Mouse (Mus musculus): ENCODE results near the gene Snrnp40.

The Snrnp40 gene

DNA sequence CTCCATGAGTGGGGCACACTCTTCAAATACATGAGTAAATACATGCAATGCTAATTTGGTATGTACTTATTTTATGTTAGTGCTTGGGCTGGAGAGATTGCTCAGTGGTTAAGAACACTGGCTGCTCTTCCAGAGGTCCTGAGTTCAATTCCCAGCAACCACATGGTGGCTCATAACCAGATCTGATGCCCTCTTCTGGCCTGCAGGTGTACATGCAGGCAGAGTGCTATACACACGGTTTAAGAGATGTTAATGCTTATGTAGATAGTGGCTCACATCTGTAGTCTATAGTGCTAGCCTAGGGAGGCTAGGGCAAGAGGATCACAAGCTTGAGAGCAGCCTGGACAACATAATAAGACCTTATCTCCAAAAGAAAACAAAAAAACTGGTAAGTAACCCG lies 20.5 kb downstream of the Snrnp40 start:
- 85% methylated on average over 2 of the region's 2 CpGs for WGBS

- 52% methylated on average over 3 of the region's 3 CpGs for WGBS
Observed at GRCm38 (mm10) chr4:130387256-130387655, 27.3 kb downstream of the Snrnp40 start.

DNA sequence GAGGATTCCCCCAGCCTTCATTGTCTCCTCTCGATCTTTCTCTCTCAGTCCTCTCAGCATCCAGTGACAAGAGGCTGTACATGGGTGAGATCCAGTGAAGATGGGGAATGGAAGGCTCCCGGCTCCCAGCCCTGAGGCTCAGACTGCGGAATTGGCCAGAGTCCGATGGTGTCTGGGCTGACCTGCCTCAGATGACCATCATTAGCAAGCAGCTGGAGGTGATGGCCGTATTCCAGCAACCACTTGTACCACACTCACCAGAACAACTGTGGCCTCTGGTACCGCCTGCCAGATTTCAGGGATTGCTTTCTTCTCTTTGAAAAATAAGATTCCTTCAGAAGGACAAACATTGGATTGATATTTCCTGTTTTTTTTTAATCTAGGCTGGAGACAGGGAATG lies 29.6 kb downstream of the Snrnp40 start:
- WGBS = 65% methylated on average over 6 of the region's 6 CpGs

GRCm38 (mm10) chr4:130389927-130390326 lies 30.0 kb downstream of the Snrnp40 start:
- WGBS = 89% methylated on average over 7 of the region's 7 CpGs

DNA sequence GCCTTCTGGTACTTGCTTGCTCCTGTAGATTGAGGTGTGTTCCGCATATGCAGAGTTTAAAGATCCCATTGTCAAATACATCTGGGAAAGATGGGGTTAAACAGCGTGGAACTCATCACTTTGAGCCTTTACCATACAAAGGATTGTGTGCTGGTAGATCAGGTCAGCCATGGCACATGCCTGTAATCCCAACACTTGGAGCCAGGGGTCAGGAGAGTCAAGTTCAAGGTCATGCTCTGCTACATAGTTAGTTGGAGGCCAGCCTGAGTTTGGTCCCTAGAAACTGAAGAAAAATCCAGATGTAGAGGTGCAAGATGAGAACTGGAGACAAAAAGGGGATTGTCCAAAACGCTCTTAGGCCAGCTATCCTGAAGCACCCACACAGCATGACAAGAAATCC lies 31.3 kb downstream of the Snrnp40 start:
- WGBS = 60% methylated on average over 3 of the region's 3 CpGs

All from cerebral cortex, adult 2 months (tissue).